20 mouse cellular contexts compared by ENCODE assay signal in genomic region chr1:179313618-179314017, GRCm38 (mm10).
DNase-seq lines count a peak whose midpoint lies in the region; ATAC-seq and TF ChIP-seq lines count a peak whose summit lies in the region.
"Had no signal": no experiment of that assay in that cellular context is flagged by ENCODE, and none has a peak within 500 bp of the region (broad histone marks: within the 10 kb centered on the region; RNA-seq: fewer than 3 reads in every experiment).

No protein-coding gene starts in this region.

- no peak overlapping the region for H3K4me2 ChIP-seq in embryonic facial prominence, embryonic 14.5 days (ENCODE audit: low read depth, low read length)
- H3K4me2 ChIP-seq in kidney, embryonic 14.5 days (replicated peaks; ENCODE audit: low read depth, low read length), result no peak overlapping the region
- H3K4me2 ChIP-seq in hindbrain, postnatal 0 days (ENCODE audit: low read depth, low read length), result no peak overlapping the region
- no peak overlapping the region for H3K4me2 ChIP-seq in forebrain, embryonic 13.5 days
- H3K4me2 ChIP-seq: forebrain, embryonic 15.5 days; heart, embryonic 13.5 days; hindbrain, embryonic 15.5 days; limb, embryonic 15.5 days; midbrain, embryonic 11.5 days; neural tube, embryonic 12.5 days had no signal

- H3K9me3 ChIP-seq in embryonic facial prominence, embryonic 14.5 days (ENCODE audit: control insufficient read depth, low read length), result no peaks in the 10 kb centered on the region
- no peaks in the 10 kb centered on the region for H3K9me3 ChIP-seq in embryonic facial prominence, embryonic 10.5 days
- no peaks in the 10 kb centered on the region for H3K9me3 ChIP-seq in kidney, embryonic 14.5 days (ENCODE audit: control insufficient read depth, low read length)
- no peaks in the 10 kb centered on the region for H3K9me3 ChIP-seq in hindbrain, postnatal 0 days (ENCODE audit: low read length)
- no peaks in the 10 kb centered on the region for H3K9me3 ChIP-seq in forebrain, embryonic 13.5 days (replicated peaks)
- H3K9me3 ChIP-seq: forebrain, embryonic 15.5 days; heart, embryonic 13.5 days; hindbrain, embryonic 15.5 days; limb, embryonic 15.5 days; neural tube, embryonic 12.5 days had no signal

- no peak overlapping the region for H3K4me3 ChIP-seq in embryonic facial prominence, embryonic 14.5 days (ENCODE audit: low read depth, low read length)
- no peak overlapping the region for H3K4me3 ChIP-seq in embryonic facial prominence, embryonic 10.5 days
- no peak overlapping the region for H3K4me3 ChIP-seq in kidney, embryonic 14.5 days (ENCODE audit: low read length)
- H3K4me3 ChIP-seq in lung, adult 2 months (replicated peaks; ENCODE audit: extremely low read depth, low read depth, low read length), result no peak overlapping the region
- no peak overlapping the region for H3K4me3 ChIP-seq in hindbrain, postnatal 0 days (ENCODE audit: low read length)
- no peak overlapping the region for H3K4me3 ChIP-seq in forebrain, embryonic 13.5 days
- H3K4me3 ChIP-seq: forebrain, embryonic 15.5 days; heart, embryonic 13.5 days; hindbrain, embryonic 15.5 days; limb, embryonic 15.5 days; neural tube, embryonic 12.5 days had no signal

- no peak for ATAC-seq in embryonic facial prominence, embryonic 14.5 days (ENCODE audit: low read depth)
- no peak for ATAC-seq in kidney, embryonic 14.5 days (ENCODE audit: low FRiP score, low TSS enrichment)
- no peak for ATAC-seq in hindbrain, postnatal 0 days
- no peak for ATAC-seq in forebrain, embryonic 13.5 days
- ATAC-seq: forebrain, embryonic 15.5 days had no signal

- no peak overlapping the region for H3K27ac ChIP-seq in embryonic facial prominence, embryonic 14.5 days (replicated peaks; ENCODE audit: low read depth, low read length)
- no peak overlapping the region for H3K27ac ChIP-seq in embryonic facial prominence, embryonic 10.5 days (replicated peaks)
- no peak overlapping the region for H3K27ac ChIP-seq in kidney, embryonic 14.5 days (ENCODE audit: low read depth, low read length)
- no peak overlapping the region for H3K27ac ChIP-seq in hindbrain, postnatal 0 days
- H3K27ac ChIP-seq in forebrain, embryonic 13.5 days, result no peak overlapping the region
- H3K27ac ChIP-seq: forebrain, embryonic 15.5 days; heart, embryonic 13.5 days; hindbrain, embryonic 15.5 days; limb, embryonic 15.5 days; neural tube, embryonic 12.5 days had no signal

- peak; percentile 7 for DNase-seq in embryonic facial prominence, embryonic 14.5 days (ENCODE audit: low spot score)
- no peak for DNase-seq in embryonic facial prominence, embryonic 10.5 days (ENCODE audit: low spot score)
- DNase-seq in kidney, adult 9 months, result peak; percentile 25
- DNase-seq in lung, postnatal 14 days, result peak; percentile 2
- DNase-seq in lung, adult 2 months, result no peak
- DNase-seq in hindbrain, postnatal 0 days (ENCODE audit: low spot score), result no peak
- DNase-seq: cerebellum, adult 18-20 months; cerebellum, postnatal 36 days; heart, postnatal 4 days; kidney, adult 18-20 months; layer of hippocampus, postnatal 36 days; thymus, postnatal 36 days had no signal

- TF ChIP-seq POLR2A in lung, adult 2 months (IDR thresholded peaks at IDR 0.05; ENCODE audit: borderline replicate concordance, extremely low read depth, low read depth, low read length), result no peak

- H3K36me3 ChIP-seq in embryonic facial prominence, embryonic 14.5 days (ENCODE audit: control insufficient read depth, insufficient read depth, low read length), result no peaks in the 10 kb centered on the region
- no peaks in the 10 kb centered on the region for H3K36me3 ChIP-seq in embryonic facial prominence, embryonic 10.5 days (replicated peaks)
- no peaks in the 10 kb centered on the region for H3K36me3 ChIP-seq in kidney, embryonic 14.5 days (ENCODE audit: control insufficient read depth, insufficient read depth, low read length)
- H3K36me3 ChIP-seq in hindbrain, postnatal 0 days (ENCODE audit: insufficient read depth, low read length), result no peaks in the 10 kb centered on the region
- no peaks in the 10 kb centered on the region for H3K36me3 ChIP-seq in forebrain, embryonic 13.5 days (ENCODE audit: poor library complexity, severe bottlenecking)
- H3K36me3 ChIP-seq: forebrain, embryonic 15.5 days; heart, embryonic 13.5 days; hindbrain, embryonic 15.5 days; limb, embryonic 15.5 days; neural tube, embryonic 12.5 days had no signal

- H3K4me1 ChIP-seq in embryonic facial prominence, embryonic 14.5 days (ENCODE audit: control insufficient read depth, insufficient read depth, low read length), result no peaks in the 10 kb centered on the region
- no peaks in the 10 kb centered on the region for H3K4me1 ChIP-seq in embryonic facial prominence, embryonic 10.5 days
- 0 out of 2 replicates have a peak, but pooled peaks cover 2% of the 10 kb centered on the region for H3K4me1 ChIP-seq in kidney, embryonic 14.5 days (ENCODE audit: control insufficient read depth, insufficient read depth, low read length)
- H3K4me1 ChIP-seq in lung, adult 2 months (ENCODE audit: control insufficient read depth, insufficient read depth, low read length), result no peaks in the 10 kb centered on the region
- H3K4me1 ChIP-seq in hindbrain, postnatal 0 days (ENCODE audit: insufficient read depth, low read length), result no peaks in the 10 kb centered on the region
- no peaks in the 10 kb centered on the region for H3K4me1 ChIP-seq in forebrain, embryonic 13.5 days
- H3K4me1 ChIP-seq: forebrain, embryonic 15.5 days; hindbrain, embryonic 15.5 days; limb, embryonic 15.5 days had no signal

- no peak for TF ChIP-seq CTCF in lung, adult 2 months (IDR thresholded peaks at IDR 0.05; ENCODE audit: insufficient read depth, low read length)
- TF ChIP-seq CTCF in hindbrain, postnatal 0 days (IDR thresholded peaks at IDR 0.05; ENCODE audit: low read depth), result no peak

- no peak overlapping the region for H3K9ac ChIP-seq in embryonic facial prominence, embryonic 14.5 days (ENCODE audit: low read depth, low read length)
- H3K9ac ChIP-seq in kidney, embryonic 14.5 days (ENCODE audit: low read depth, low read length), result no peak overlapping the region
- no peak overlapping the region for H3K9ac ChIP-seq in hindbrain, postnatal 0 days (replicated peaks; ENCODE audit: low read length)
- no peak overlapping the region for H3K9ac ChIP-seq in forebrain, embryonic 13.5 days
- H3K9ac ChIP-seq: forebrain, embryonic 15.5 days; heart, embryonic 13.5 days; hindbrain, embryonic 15.5 days; limb, embryonic 15.5 days; neural tube, embryonic 12.5 days had no signal

- no peaks in the 10 kb centered on the region for H3K27me3 ChIP-seq in embryonic facial prominence, embryonic 14.5 days (replicated peaks; ENCODE audit: control insufficient read depth, insufficient read depth, low read length)
- no peaks in the 10 kb centered on the region for H3K27me3 ChIP-seq in embryonic facial prominence, embryonic 10.5 days (replicated peaks; ENCODE audit: low read depth, poor library complexity, severe bottlenecking)
- H3K27me3 ChIP-seq in kidney, embryonic 14.5 days (ENCODE audit: control insufficient read depth, insufficient read depth, low read length), result no peaks in the 10 kb centered on the region
- H3K27me3 ChIP-seq in hindbrain, postnatal 0 days (ENCODE audit: insufficient read depth, low read length), result no peaks in the 10 kb centered on the region
- no peaks in the 10 kb centered on the region for H3K27me3 ChIP-seq in forebrain, embryonic 13.5 days
- H3K27me3 ChIP-seq: forebrain, embryonic 15.5 days; heart, embryonic 13.5 days; hindbrain, embryonic 15.5 days; limb, embryonic 15.5 days; neural tube, embryonic 12.5 days had no signal

- WGBS in embryonic facial prominence, embryonic 14.5 days, result 67% methylated on average over 5 of the region's 5 CpGs
- 84% methylated on average over 5 of the region's 5 CpGs for WGBS in embryonic facial prominence, embryonic 10.5 days
- 85% methylated on average over 5 of the region's 5 CpGs for WGBS in kidney, embryonic 14.5 days
- WGBS in lung, adult 2 months, result 72% methylated on average over 5 of the region's 5 CpGs
- WGBS in hindbrain, postnatal 0 days, result 70% methylated on average over 5 of the region's 5 CpGs
- WGBS in forebrain, embryonic 13.5 days, result 77% methylated on average over 5 of the region's 5 CpGs

Comparison
In these comparisons a context has a peak if more than half of its experiments do, and no peak if none do; other contexts are left out.
1. DNase-seq: peak in embryonic facial prominence, embryonic 14.5 days (single experiment), kidney, adult 9 months (single experiment) and lung, postnatal 14 days (single experiment); none in embryonic facial prominence, embryonic 10.5 days (single experiment), lung, adult 2 months (single experiment) and hindbrain, postnatal 0 days (single experiment).